Mouse (Mus musculus): ENCODE measurements around the gene Zfp493. TPM values are rescaled to one million over a fixed set of nuclear protein-coding genes. Genes with fewer than 3 reads are reported as not detected.
"Not testable (repeated sequence)": the region's sequence is repeated elsewhere in the genome, so short reads cannot be mapped to it uniquely, and the experiment has no call there.

Gene Zfp493
- polyA plus RNA-seq, 1 experiment from 2014 or later = 2.5 TPM

DNA sequence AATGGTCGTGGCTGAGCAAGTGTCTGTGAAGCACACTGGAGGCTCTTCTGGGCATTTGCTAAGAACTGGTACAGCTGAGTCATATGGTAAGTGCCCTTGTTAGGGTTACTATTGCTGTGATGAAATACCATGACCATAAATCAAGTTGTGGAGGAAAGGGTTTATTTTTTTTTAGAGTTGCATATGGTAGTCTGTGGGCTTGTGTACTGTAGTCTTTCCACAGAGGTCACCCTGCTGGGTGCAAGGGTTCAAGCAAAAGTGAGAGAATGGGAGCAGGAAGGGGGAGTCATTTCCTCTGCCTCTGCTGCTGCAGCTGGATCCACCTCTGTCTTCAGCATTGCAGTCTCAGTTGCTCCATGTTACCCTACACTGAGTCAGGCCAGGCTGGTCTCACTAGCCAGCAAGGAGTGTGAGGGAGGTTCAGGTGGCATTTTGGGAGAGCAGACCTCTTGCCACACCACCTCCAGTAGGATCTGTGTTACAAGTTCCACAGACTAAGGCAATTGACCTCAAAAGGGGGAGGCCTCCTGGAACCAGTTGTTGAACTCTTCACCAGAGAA lies 32.2 kb downstream of the Zfp493 start:
- Histone ChIP-seq H3K27me3 (replicated peaks) (no peaks in the 10 kb centered on the region), H3K4me3 (replicated peaks) (no peak overlapping the region), H3K9ac (no peak overlapping the region), H3K4me2 (replicated peaks) (no peak overlapping the region), H3K9me3 (no peaks in the 10 kb centered on the region), H3K4me1 (replicated peaks) (no peaks in the 10 kb centered on the region), H3K27ac (no peak overlapping the region), H3K36me3 (no peaks in the 10 kb centered on the region)
- ATAC-seq = no peak
- WGBS = 31% methylated on average over 1 of the region's 1 CpGs

DNA sequence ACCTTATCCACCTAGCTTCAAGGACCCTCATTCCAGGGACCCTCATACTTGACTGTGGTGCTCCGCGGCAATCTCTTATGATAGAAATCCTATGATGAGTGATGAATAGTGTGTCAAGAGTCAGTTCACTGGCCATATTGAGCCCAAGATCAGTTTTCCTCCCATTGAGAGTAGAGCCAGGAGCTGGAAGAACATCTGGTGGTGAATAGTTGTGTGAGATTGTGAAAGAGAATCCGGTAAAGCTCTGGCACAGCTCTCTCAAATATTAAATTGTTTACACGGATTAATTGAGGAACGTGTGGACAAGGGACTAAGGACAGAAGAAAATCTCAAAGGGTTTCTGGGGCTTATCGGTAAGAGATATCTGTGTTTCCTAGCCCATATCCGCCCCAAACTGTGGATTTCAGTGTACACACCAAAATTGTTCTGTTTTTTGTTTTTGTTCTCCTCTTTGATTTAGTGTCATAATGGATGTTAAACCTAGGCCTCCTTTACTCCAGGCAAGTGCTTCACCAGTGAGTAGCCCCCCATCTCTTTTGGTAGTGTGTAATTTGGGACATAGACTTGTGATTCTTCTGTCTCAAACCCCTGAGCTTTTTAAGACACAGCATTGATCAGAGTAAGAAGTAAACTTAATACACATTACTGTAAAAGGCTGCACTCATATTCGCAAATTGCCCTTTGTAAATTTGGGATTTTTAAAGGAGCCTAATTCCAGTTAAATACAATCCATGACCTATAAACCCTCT lies 33.6 kb downstream of the Zfp493 start:
- WGBS = 77% methylated on average over 8 of the region's 8 CpGs
- Histone ChIP-seq H3K27ac (no peak overlapping the region), H3K9me3 (no peaks in the 10 kb centered on the region), H3K36me3 (no peaks in the 10 kb centered on the region), H3K4me3 (replicated peaks) (peak overlapping the region; percentile 85; the same call in 1 of the 2 replicates), H3K9ac (no peak overlapping the region), H3K4me2 (replicated peaks) (peak overlapping the region; percentile 72), H3K4me1 (replicated peaks) (no peaks in the 10 kb centered on the region), H3K27me3 (replicated peaks) (no peaks in the 10 kb centered on the region)
- no peak; the same call in 1 of the 2 replicates for ATAC-seq

DNA sequence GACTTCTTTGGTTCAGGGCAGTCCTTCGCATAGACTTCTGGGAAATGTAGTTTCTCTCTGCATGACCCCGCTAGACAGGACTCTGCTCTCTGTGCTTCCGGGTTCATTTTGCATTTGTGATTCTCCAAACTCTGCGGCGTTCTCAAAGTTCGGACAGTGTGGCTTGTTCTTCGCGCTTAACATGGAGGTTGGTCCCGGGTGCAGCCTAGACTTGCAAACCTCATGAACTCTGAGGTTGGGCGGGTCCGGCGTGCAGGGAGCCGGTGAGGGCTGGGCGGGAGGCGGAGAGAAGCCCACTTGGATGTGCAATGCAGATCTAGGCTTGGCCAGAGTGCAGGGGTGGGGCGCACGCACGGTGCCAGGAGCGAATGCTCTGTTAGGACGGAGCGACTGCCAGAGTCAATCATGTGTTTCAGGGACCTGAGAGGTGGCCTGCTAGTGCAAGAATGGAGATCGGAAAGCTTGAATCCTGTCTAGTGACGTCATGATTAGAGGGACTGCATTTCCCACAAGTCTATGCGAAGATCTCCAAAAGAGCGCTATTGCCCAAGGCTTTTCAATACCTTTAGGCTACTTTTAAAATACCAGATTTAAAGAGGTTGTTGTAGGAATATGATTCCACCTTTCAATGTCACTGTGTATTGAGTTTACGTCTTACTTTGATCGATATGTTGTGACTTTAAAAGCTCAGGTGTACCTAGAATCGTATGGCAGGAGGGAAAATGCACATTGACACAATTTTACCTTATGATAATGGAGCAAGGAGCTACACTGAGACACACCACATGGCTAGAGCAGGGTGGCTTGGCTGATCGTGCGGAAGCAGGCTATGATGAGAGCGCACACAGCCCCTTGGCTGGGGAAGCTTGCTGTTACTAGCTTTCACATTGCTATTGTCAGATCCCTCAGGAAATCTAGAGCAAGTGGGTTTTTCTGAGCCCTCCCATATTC lies 34.5 kb downstream of the Zfp493 start, which contains the start of gene Zfp273:
Gene Zfp273, plus strand, starts transcription at position 31 of the 951 bp plus-strand sequence.
- Histone ChIP-seq H3K4me2 (replicated peaks) (peak within 1 kb of the TSS; percentile 72), H3K27me3 (replicated peaks) (no peaks in the 10 kb centered on the region), H3K9me3 (no peaks in the 10 kb centered on the region), H3K4me3 (replicated peaks) (peak within 1 kb of the TSS; percentile 85), H3K4me1 (replicated peaks) (no peaks in the 10 kb centered on the region), H3K9ac (peak within 1 kb of the TSS; percentile 70), H3K36me3 (0 out of 2 replicates have a peak, but pooled peaks cover 4% of the 10 kb centered on the region), H3K27ac (peak within 1 kb of the TSS; percentile 92)
- peak; percentile 98 for ATAC-seq
- 3% methylated on average over 31 of the region's 31 CpGs for WGBS

DNA sequence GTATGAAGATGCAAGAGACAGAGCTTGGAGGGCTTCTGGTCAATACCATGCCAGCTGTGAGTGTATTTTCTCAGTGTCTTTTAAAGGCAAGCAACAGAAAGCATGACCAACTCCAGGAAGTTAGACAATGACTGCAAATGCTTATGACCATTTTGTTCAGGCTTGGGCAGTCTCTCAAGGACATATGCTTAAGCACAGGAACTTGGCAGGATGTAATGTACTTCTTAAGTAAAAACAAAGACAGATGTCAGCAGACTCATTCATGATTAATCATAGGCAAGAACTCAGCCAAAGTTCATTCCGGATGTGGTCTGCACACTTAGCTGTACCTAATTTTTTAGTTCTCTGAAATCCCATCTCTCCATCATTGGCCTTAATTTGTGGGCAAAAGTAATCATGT lies 39.1 kb downstream of the Zfp493 start:
- Histone ChIP-seq H3K9me3 (no peaks in the 10 kb centered on the region), H3K4me2 (replicated peaks) (no peak overlapping the region), H3K36me3 (0 out of 2 replicates have a peak, but pooled peaks cover 4% of the 10 kb centered on the region), H3K27ac (no peak overlapping the region), H3K4me3 (replicated peaks) (no peak overlapping the region), H3K4me1 (replicated peaks) (no peaks in the 10 kb centered on the region), H3K27me3 (replicated peaks) (no peaks in the 10 kb centered on the region), H3K9ac (no peak overlapping the region)
- ATAC-seq = no peak
- 65% methylated on average over 1 of the region's 1 CpGs for WGBS

DNA sequence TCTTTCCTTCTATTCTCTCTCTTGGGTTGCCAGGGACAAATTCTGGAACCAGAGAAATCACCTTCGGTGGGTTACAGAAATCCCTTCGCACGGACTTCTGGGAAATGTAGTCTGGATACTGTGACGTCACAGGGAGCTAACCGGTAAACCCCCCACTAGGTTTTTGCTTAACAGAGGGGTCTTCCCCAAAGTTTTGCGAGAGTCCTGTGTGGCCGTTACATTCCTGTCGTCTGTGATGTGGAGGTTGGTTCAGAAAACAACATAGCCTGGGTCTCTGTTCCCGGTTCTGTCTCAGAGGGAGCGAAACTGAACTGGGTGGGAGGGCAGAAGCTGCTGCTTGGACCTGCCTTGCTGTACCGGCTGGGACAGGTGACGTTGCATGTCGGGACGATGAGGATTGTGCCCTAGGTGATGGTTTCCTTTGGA lies 51.4 kb downstream of the Zfp493 start, which contains the start of gene Gm10037:
Gene Gm10037, plus strand, starts transcription at position 196 of the 426 bp plus-strand sequence.
- Histone ChIP-seq H3K9me3 (no peaks in the 10 kb centered on the region), H3K36me3 (no peaks in the 10 kb centered on the region), H3K9ac (peak within 1 kb of the TSS; percentile 44; the same call in 1 of the 2 replicates), H3K4me1 (replicated peaks) (no peaks in the 10 kb centered on the region), H3K27me3 (replicated peaks) (no peaks in the 10 kb centered on the region), H3K4me2 (replicated peaks) (peak within 1 kb of the TSS; percentile 71), H3K4me3 (replicated peaks) (peak within 1 kb of the TSS; percentile 51), H3K27ac (no peak within 1 kb of the TSS)
- ATAC-seq = peak; percentile 88
- WGBS = 2% methylated on average over 14 of the region's 14 CpGs

DNA sequence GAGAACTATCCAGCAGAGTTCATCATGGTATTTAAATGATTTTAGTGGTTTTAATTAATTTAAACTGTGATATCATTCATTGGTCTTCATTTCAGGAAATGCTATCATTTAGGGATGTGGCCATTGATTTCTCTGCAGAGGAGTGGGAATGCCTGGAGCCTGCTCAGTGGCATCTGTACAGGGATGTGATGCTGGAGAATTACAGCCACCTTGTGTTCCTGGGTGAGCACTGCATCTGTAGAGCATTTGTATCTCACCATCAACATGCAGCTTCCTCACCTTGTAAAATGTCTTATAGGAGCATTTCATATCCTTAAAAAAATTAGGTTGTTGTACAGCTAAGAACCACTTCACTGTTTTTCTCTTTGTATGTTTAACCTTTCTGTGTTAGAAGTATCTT lies 53.6 kb downstream of the Zfp493 start:
- not testable (repeated sequence) for H3K4me3 ChIP-seq (replicated peaks); H3K9me3 ChIP-seq; H3K4me1 ChIP-seq (replicated peaks); ATAC-seq; H3K27ac ChIP-seq; H3K36me3 ChIP-seq; H3K4me2 ChIP-seq (replicated peaks); H3K27me3 ChIP-seq (replicated peaks); H3K9ac ChIP-seq

Other genes with a start within 250 kb of the Zfp493 start
- gene Zfp748, start 225.9 kb upstream of the Zfp493 start, polyA plus RNA-seq (2015; fragmentation: Nextera tagmentation; extraction: Ambion mirVana) = 11.5 and 11.7 TPM in 2 replicates
- gene Zfp729b, start 170.0 kb upstream of the Zfp493 start, polyA plus RNA-seq (2015; fragmentation: Nextera tagmentation; extraction: Ambion mirVana) = 3.4 and 4.1 TPM in 2 replicates
- not detected in 2 replicates for gene Gm49345, start 141.9 kb upstream of the Zfp493 start, polyA plus RNA-seq (2015; fragmentation: Nextera tagmentation; extraction: Ambion mirVana)
- gene Zfp729a, start 141.9 kb upstream of the Zfp493 start, polyA plus RNA-seq (2015; fragmentation: Nextera tagmentation; extraction: Ambion mirVana) = 2.6 TPM in 2 replicates
- 9.3 and 10.1 TPM in 2 replicates for gene Zfp738, start 92.6 kb upstream of the Zfp493 start, polyA plus RNA-seq (2015; fragmentation: Nextera tagmentation; extraction: Ambion mirVana)
- gene Zfp65, start 50.5 kb upstream of the Zfp493 start, polyA plus RNA-seq (2015; fragmentation: Nextera tagmentation; extraction: Ambion mirVana) = 4.7 and 4.9 TPM in 2 replicates
- 3.4 and 4.0 TPM in 2 replicates for gene Zfp85, start 24.5 kb upstream of the Zfp493 start, polyA plus RNA-seq (2015; fragmentation: Nextera tagmentation; extraction: Ambion mirVana)
- 5.6 and 6.2 TPM in 2 replicates for gene Zfp273, start 34.0 kb downstream of the Zfp493 start, polyA plus RNA-seq (2015; fragmentation: Nextera tagmentation; extraction: Ambion mirVana)
- gene Gm10037, start 51.4 kb downstream of the Zfp493 start, polyA plus RNA-seq (2015; fragmentation: Nextera tagmentation; extraction: Ambion mirVana) = 2.1 and 2.2 TPM in 2 replicates
- not detected in 2 replicates for gene BC048507, start 83.6 kb downstream of the Zfp493 start, polyA plus RNA-seq (2015; fragmentation: Nextera tagmentation; extraction: Ambion mirVana)

Measured in intestine, embryonic 15.5 days (tissue).